Mouse (Mus musculus) heart, postnatal 14 days (tissue): ENCODE measurements around the gene Trem3. TPM values are rescaled to one million over a fixed set of nuclear protein-coding genes. Genes with fewer than 3 reads are reported as not detected.

Experiments used
- total RNA-seq, 2 experiments: library from RNA; stranded (reverse); gene quantifications; 2 replicates each; pipeline ENCODE4 v1.2.3; 2021

Trem3 gene
- total RNA-seq, 2 experiments from 2014 or later: not detected

Other genes starting within 250 kb of the Trem3 start
- not detected for gene 1700122O11Rik, start 209.5 kb upstream of the Trem3 start, total RNA-seq
- gene 1700067P10Rik, start 158.5 kb upstream of the Trem3 start, total RNA-seq: not detected
- gene 9830107B12Rik, start 101.5 kb upstream of the Trem3 start, total RNA-seq: not detected
- gene A530064D06Rik, start 80.5 kb upstream of the Trem3 start, total RNA-seq: not detected
- under 1 TPM; 0.10 to 0.15 TPM for gene Trem1, start 15.0 kb upstream of the Trem3 start, total RNA-seq
- gene Treml4, start 16.5 kb downstream of the Trem3 start, total RNA-seq: under 1 TPM in 1 of 2 experiments, not detected in 1; 0.29 TPM
- gene Treml2, start 51.7 kb downstream of the Trem3 start, total RNA-seq: under 1 TPM; 0.53 to 1.00 TPM
- gene B430306N03Rik, start 68.4 kb downstream of the Trem3 start, total RNA-seq: under 1 TPM; 0.10 to 0.20 TPM
- 1 to 10 TPM; 1.9 to 2.5 TPM for gene Trem2, start 98.6 kb downstream of the Trem3 start, total RNA-seq
- under 1 TPM; 0.22 to 0.29 TPM for gene Treml1, start 112.1 kb downstream of the Trem3 start, total RNA-seq
- 10 to 100 TPM; 24.3 to 26.5 TPM for gene Nfya, start 162.1 kb downstream of the Trem3 start, total RNA-seq
- gene Oard1, start 162.2 kb downstream of the Trem3 start, total RNA-seq: 10 to 100 TPM; 10.7 to 12.9 TPM
- gene Apobec2, start 185.2 kb downstream of the Trem3 start, total RNA-seq: 100 to 1,000 TPM; 243 TPM
- gene Tspo2, start 203.7 kb downstream of the Trem3 start, total RNA-seq: 1 to 10 TPM in 1 of 2 experiments, under 1 TPM in 1; 0.96 to 1.8 TPM
- gene Unc5cl, start 207.1 kb downstream of the Trem3 start, total RNA-seq: under 1 TPM; 0.17 to 0.83 TPM